Mouse (Mus musculus) intestine, postnatal 0 days (tissue): ENCODE measurements around the gene Arl10. TPM values are rescaled to one million over a fixed set of nuclear protein-coding genes. Genes with fewer than 3 reads are reported as not detected.

ENCODE experiments used
- ATAC-seq: fragments of 200-750 bp; cut with Nextera tagmentation; 2 replicates; pipeline ENCODE4 v1.8.0; 2017; ENCODE audit warnings: mild to moderate bottlenecking, moderate TSS enrichment, moderate library complexity
- H3K27ac ChIP-seq: fragments of 300-500 bp; sonication (generic); 2 replicates; pipeline ENCODE4 v1.5.1; 2014; ENCODE audit warnings: mild to moderate bottlenecking, low read depth, low read length, moderate library complexity
- H3K27me3 ChIP-seq: fragments of 300-500 bp; sonication (generic); replicated peaks from 2 replicates; pipeline ENCODE4 v1.6.1; 2014; ENCODE audit warnings: low read length, mixed read lengths; ENCODE audit not compliant: control insufficient read depth, insufficient read depth
- H3K36me3 ChIP-seq: fragments of 300-500 bp; sonication (generic); 2 replicates; pipeline ENCODE4 v1.6.1; 2014; ENCODE audit warnings: mild to moderate bottlenecking, moderate library complexity; ENCODE audit not compliant: control insufficient read depth, insufficient read depth
- H3K4me1 ChIP-seq: fragments of 300-500 bp; sonication (generic); replicated peaks from 2 replicates; pipeline ENCODE4 v1.6.1; 2014; ENCODE audit warnings: antibody characterized with exemption, low read length, mixed read lengths; ENCODE audit not compliant: control insufficient read depth, insufficient read depth
- H3K4me2 ChIP-seq: fragments of 300-500 bp; sonication (generic); replicated peaks from 2 replicates; pipeline ENCODE4 v1.6.1; 2014; ENCODE audit warnings: low read depth, mild to moderate bottlenecking, moderate library complexity
- H3K4me3 ChIP-seq: fragments of 300-500 bp; sonication (generic); 2 replicates; pipeline ENCODE4 v1.5.1; 2014; ENCODE audit warnings: low read depth, low read length
- H3K9ac ChIP-seq: fragments of 300-500 bp; sonication (generic); 2 replicates; pipeline ENCODE4 v1.6.1; 2014; ENCODE audit warnings: mild to moderate bottlenecking, low read depth, low read length
- H3K9me3 ChIP-seq: fragments of 300-500 bp; sonication (generic); 2 replicates; pipeline ENCODE4 v1.6.1; 2016; ENCODE audit warnings: mixed run types; ENCODE audit not compliant: control insufficient read depth
- CTCF ChIP-seq: sonication (generic); IDR thresholded peaks from 2 replicates; pipeline ENCODE4 v1.5.1; 2016; ENCODE audit warnings: low read depth, mild to moderate bottlenecking, control low read depth, antibody characterized with exemption, moderate library complexity
- WGBS: fragments of 180-500 bp; shearing (Covaris S2); extraction: QIAGEN DNeasy Blood & Tissue Kit; methylation state at CpG from one replicate; pipeline ENCODE4 v1.1.7; 2014; 5-methylcytosine and 5-hydroxymethylcytosine counted together
- polyA plus RNA-seq: library from polyadenylated mRNA; unstranded; fragments of >200 nt; fragmentation: Nextera tagmentation; extraction: Ambion mirVana; gene quantifications from 2 replicates; pipeline ENCODE4 v1.2.1, GENCODE M21; 2015

Gene Arl10
- polyA plus RNA-seq, 1 experiment from 2014 or later, result 9.3 TPM

GRCm38 (mm10) chr13:54598622-54599143, 23.9 kb downstream of the Arl10 start:
- TF ChIP-seq CTCF, result no peak
- ATAC-seq, result no peak
- Histone ChIP-seq H3K36me3 (peaks cover 31% of the 10 kb centered on the region), H3K4me3 (no peak overlapping the region), H3K9me3 (no peaks in the 10 kb centered on the region), H3K4me1 (peaks cover 15% of the 10 kb centered on the region), H3K9ac (no peak overlapping the region), H3K27me3 (no peaks in the 10 kb centered on the region), H3K4me2 (no peak overlapping the region), H3K27ac (no peak overlapping the region)
- 81% methylated on average over 12 of the region's 12 CpGs for WGBS

- WGBS, result 20% methylated on average over 3 of the region's 3 CpGs
- Histone ChIP-seq H3K4me1 (peaks cover 15% of the 10 kb centered on the region; the same call in 1 of the 2 replicates), H3K36me3 (peaks cover 24% of the 10 kb centered on the region), H3K27me3 (no peaks in the 10 kb centered on the region), H3K27ac (peak overlapping the region; percentile 86), H3K9me3 (no peaks in the 10 kb centered on the region), H3K9ac (no peak overlapping the region; the same call in 1 of the 2 replicates), H3K4me2 (peak overlapping the region; percentile 17; the same call in 1 of the 2 replicates), H3K4me3 (no peak overlapping the region)
- TF ChIP-seq CTCF, result no peak
- peak; percentile 82 for ATAC-seq
These were observed 27.9 kb downstream of the Arl10 start for GRCm38 (mm10) chr13:54602639-54603111.

GRCm38 (mm10) chr13:54603501-54603900, 28.7 kb downstream of the Arl10 start:
- peak overlapping the region; percentile 15; the same call in 1 of the 2 replicates for H3K27ac ChIP-seq
- peak; percentile 32; the same call in 1 of the 2 replicates for TF ChIP-seq CTCF
- H3K4me2 ChIP-seq, result no peak overlapping the region

GRCm38 (mm10) chr13:54604221-54604620, 29.4 kb downstream of the Arl10 start:
- ATAC-seq, result no peak
- no peaks in the 10 kb centered on the region for H3K27me3 ChIP-seq
- peaks cover 15% of the 10 kb centered on the region; the same call in 1 of the 2 replicates for H3K4me1 ChIP-seq
- peak overlapping the region; percentile 62; the same call in 1 of the 2 replicates for H3K27ac ChIP-seq
- no peak overlapping the region for H3K4me3 ChIP-seq
- H3K36me3 ChIP-seq, result peaks cover 10% of the 10 kb centered on the region; the same call in 1 of the 2 replicates
- H3K4me2 ChIP-seq, result no peak overlapping the region
- no peak for TF ChIP-seq CTCF
- 67% methylated on average over 4 of the region's 4 CpGs for WGBS
- no peak overlapping the region for H3K9ac ChIP-seq
- no peaks in the 10 kb centered on the region for H3K9me3 ChIP-seq

More at GRCm38 (mm10) chr13:54603501-54603900, 28.7 kb downstream of the Arl10 start:
- no peak overlapping the region for H3K4me3 ChIP-seq
- ATAC-seq, result no peak
- no peak overlapping the region for H3K9ac ChIP-seq
- H3K9me3 ChIP-seq, result no peaks in the 10 kb centered on the region
- no peaks in the 10 kb centered on the region for H3K27me3 ChIP-seq
- H3K36me3 ChIP-seq, result peaks cover 16% of the 10 kb centered on the region
- peaks cover 15% of the 10 kb centered on the region; the same call in 1 of the 2 replicates for H3K4me1 ChIP-seq

GRCm38 (mm10) chr13:54605426-54605825, 30.6 kb downstream of the Arl10 start:
- TF ChIP-seq CTCF, result no peak
- H3K27me3 ChIP-seq, result no peaks in the 10 kb centered on the region
- 0 out of 2 replicates have a peak overlapping the region, but pooled peaks have one; percentile 6 for H3K4me2 ChIP-seq
- WGBS, result 36% methylated on average over 5 of the region's 5 CpGs
- H3K36me3 ChIP-seq, result peaks cover 7% of the 10 kb centered on the region; the same call in 1 of the 2 replicates
- H3K27ac ChIP-seq, result peak overlapping the region; percentile 62
- no peaks in the 10 kb centered on the region for H3K9me3 ChIP-seq
- ATAC-seq, result peak; percentile 69
- no peak overlapping the region for H3K9ac ChIP-seq
- H3K4me1 ChIP-seq, result peaks cover 15% of the 10 kb centered on the region
- no peak overlapping the region for H3K4me3 ChIP-seq

- peaks cover 12% of the 10 kb centered on the region for H3K4me1 ChIP-seq
- no peak overlapping the region for H3K4me3 ChIP-seq
- TF ChIP-seq CTCF, result no peak
- no peak for ATAC-seq
- no peak overlapping the region for H3K4me2 ChIP-seq
- H3K27me3 ChIP-seq, result no peaks in the 10 kb centered on the region
- H3K36me3 ChIP-seq, result peaks cover 7% of the 10 kb centered on the region; the same call in 1 of the 2 replicates
- no peak overlapping the region for H3K9ac ChIP-seq
- H3K9me3 ChIP-seq, result no peaks in the 10 kb centered on the region
- peak overlapping the region; percentile 35; the same call in 1 of the 2 replicates for H3K27ac ChIP-seq
- 62% methylated on average over 5 of the region's 5 CpGs for WGBS
These were observed 32.4 kb downstream of the Arl10 start for GRCm38 (mm10) chr13:54607204-54607603.
